In the genomic region with DNA sequence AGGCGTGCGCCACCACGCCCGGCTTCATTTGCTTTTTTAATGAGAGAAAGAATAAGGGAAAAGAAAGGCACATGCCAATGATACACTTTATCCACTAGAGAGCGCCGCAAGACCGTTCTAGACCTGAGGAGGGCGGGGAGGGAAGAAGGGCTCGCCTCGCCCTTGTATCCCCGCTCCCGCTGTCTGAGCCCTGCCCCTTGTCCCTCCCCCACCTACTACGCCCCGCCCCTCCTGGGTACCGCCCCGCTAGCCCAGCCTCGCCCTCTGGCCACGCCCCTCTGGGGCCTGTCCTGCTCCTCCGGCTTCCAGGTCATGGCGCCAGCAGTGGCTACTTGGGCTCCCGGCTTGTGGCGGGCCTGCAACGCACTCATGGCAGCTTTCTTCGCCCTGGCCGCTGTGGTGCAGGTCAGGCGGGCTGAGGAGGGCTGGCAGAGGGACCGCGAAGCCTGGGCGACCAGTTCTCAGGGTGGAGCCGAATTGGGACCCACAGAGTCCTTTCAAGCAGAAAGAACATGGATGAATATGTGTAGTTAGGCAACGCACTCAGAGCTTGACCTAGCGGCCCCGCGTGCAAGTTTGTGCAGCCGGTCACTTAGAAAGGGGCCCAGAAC, we compare ENCODE assay signal across 8 mouse cellular contexts. TPM values are rescaled to one million over a fixed set of nuclear protein-coding genes. Genes with fewer than 3 reads are reported as not detected.
DNase-seq lines count a peak whose midpoint lies in the region; ATAC-seq and TF ChIP-seq lines count a peak whose summit lies in the region.

A gene (plus strand): TSS at position 288 of the 611 bp plus-strand sequence.

- ATAC-seq in Patski = peak; percentile 99
- peak; percentile 93 for ATAC-seq in hindbrain, embryonic 13.5 days (ENCODE audit: low FRiP score)

- TF ChIP-seq CTCF in Patski (IDR thresholded peaks at IDR 0.05) = peak; percentile 79

- H3K9ac ChIP-seq in hindbrain, embryonic 13.5 days = peak within 1 kb of the TSS; percentile 67

- in situ Hi-C loops in Patski (cut with MboI; ENCODE audit: low pct_unique_long_range_greater_than_20kb) = loop anchor here (5.0 kb wide), 1 partner anchor 57 kb away; no protein-coding TSS in a partner anchor

- POLR2A ChIA-PET in Patski (lab: Charles Lee) = no interaction called here

- peak within 1 kb of the TSS; percentile 59 for H3K4me2 ChIP-seq in hindbrain, embryonic 13.5 days

- no peaks in the 10 kb centered on the region for H3K9me3 ChIP-seq in hindbrain, embryonic 13.5 days

- 0 out of 2 replicates have a peak within 1 kb of the TSS, but pooled peaks have one; percentile 19 for H3K27ac ChIP-seq in hindbrain, embryonic 13.5 days

- WGBS in hindbrain, embryonic 13.5 days = 2% methylated on average over 35 of the region's 35 CpGs

- DNase-seq in Patski (ENCODE audit: low read depth, low spot score) = peak; percentile 62
- peak; percentile 91 to 93 for DNase-seq in cerebellum, postnatal 14 days
- DNase-seq in frontal cortex, postnatal 14 days (ENCODE audit: low spot score in 2 of 2) = peak; percentile 57 to 73
- DNase-seq in layer of hippocampus, postnatal 25 days (ENCODE audit: extremely low spot score in 1 of 2, low spot score in 1 of 2) = peak; percentile 64 to 72
- DNase-seq in lung, postnatal 25 days (ENCODE audit: low spot score) = peak; percentile 95
- peak; percentile 97 for DNase-seq in retina, embryonic 14.5 days (ENCODE audit: low spot score)
- peak; percentile 95 for DNase-seq in thymus, postnatal 4 days

- peaks cover 20% of the 10 kb centered on the region for H3K4me1 ChIP-seq in hindbrain, embryonic 13.5 days (replicated peaks)

- H3K36me3 ChIP-seq in hindbrain, embryonic 13.5 days = no peaks in the 10 kb centered on the region

- CTCF ChIA-PET in Patski (lab: Charles Lee) = interaction anchor here (0.6 to 2.9 kb wide), 9 partner anchors 17 to 919 kb away, joined by 3 to 20 read pairs (median 4); no protein-coding TSS in a partner anchor

- H3K4me3 ChIP-seq in hindbrain, embryonic 13.5 days = peak within 1 kb of the TSS; percentile 44

- H3K27me3 ChIP-seq in Patski = no peaks in the 10 kb centered on the region
- peaks cover 5% of the 10 kb centered on the region; the same call in 1 of the 2 replicates for H3K27me3 ChIP-seq in hindbrain, embryonic 13.5 days

RNA-seq across cellular contexts. Expression of the gene that starts here (rescaled TPM):
- polyA plus RNA-seq in Patski (2021) = 6.6 TPM
- 0.93 and 1.0 TPM in 2 replicates for polyA plus RNA-seq in hindbrain, embryonic 13.5 days (2015; fragmentation: Nextera tagmentation; extraction: Ambion mirVana)
- total RNA-seq in layer of hippocampus, postnatal 25 days (2021) = under 1 TPM; 0.52 to 0.66 TPM

Comparison
In these comparisons a context has a peak if more than half of its experiments do, and no peak if none do; other contexts are left out.
1. Peak in every context shown above with its lines: DNase-seq, ATAC-seq, H3K4me3 ChIP-seq and H3K27ac ChIP-seq.
2. Peak in DNase-seq in layer of hippocampus, postnatal 25 days; RNA of the gene not detected or under 1 TPM.